Mouse (Mus musculus) liver, embryonic 14.5 days (tissue): ENCODE data around the gene Hdc. TPM values are rescaled to one million over a fixed set of nuclear protein-coding genes. Genes with fewer than 3 reads are reported as not detected.

ENCODE experiments used
- ATAC-seq: fragments of 200-750 bp; cut with Nextera tagmentation; 2 replicates; pipeline ENCODE4 v1.8.0; 2017; ENCODE audit warnings: moderate number of reproducible peaks, mild to moderate bottlenecking, moderate library complexity; ENCODE audit not compliant: insufficient read depth
- DNase-seq, 3 experiments: peaks; one replicate each; pipeline ENCODE4 v3.0.0-alpha.2; 2012 to 2013; ENCODE audit warnings: low read depth in 3 of 3, low spot score in 3 of 3
- H3K27ac ChIP-seq: fragments of 300-500 bp; sonication (generic); 2 replicates; pipeline ENCODE4 v1.5.1; 2014; ENCODE audit warnings: moderate library complexity, mild to moderate bottlenecking, control low read depth, inconsistent platforms
- H3K27me3 ChIP-seq: fragments of 300-500 bp; sonication (generic); 2 replicates; pipeline ENCODE4 v1.6.1; 2014; ENCODE audit warnings: mild to moderate bottlenecking, low read length, moderate library complexity; ENCODE audit not compliant: control insufficient read depth, insufficient read depth
- H3K36me3 ChIP-seq: fragments of 300-500 bp; sonication (generic); replicated peaks from 2 replicates; pipeline ENCODE4 v1.6.1; 2014; ENCODE audit warnings: low read depth; ENCODE audit not compliant: control insufficient read depth, insufficient read depth
- H3K4me1 ChIP-seq, 2 experiments: fragments of 200-500 bp in 1 of 2; fragments of 300-500 bp in 1 of 2; sonication (generic) in 1 of 2; replicated peaks; 2 replicates each; pipeline ENCODE4 v1.6.1; 2012 to 2014; ENCODE audit warnings: antibody characterized with exemption in 1 of 2, inconsistent platforms in 1 of 2, low read length in 1 of 2; ENCODE audit not compliant: control insufficient read depth in 2 of 2, insufficient read depth in 2 of 2
- H3K4me2 ChIP-seq: fragments of 300-500 bp; sonication (generic); 2 replicates; pipeline ENCODE4 v1.6.1; 2014; ENCODE audit warnings: low read depth, mild to moderate bottlenecking, control low read depth, moderate library complexity
- H3K4me3 ChIP-seq, 2 experiments: fragments of 200-500 bp in 1 of 2; fragments of 300-500 bp in 1 of 2; sonication (generic) in 1 of 2; 2 replicates each; pipeline ENCODE4 v1.5.1; 2012 to 2014; ENCODE audit warnings: low read depth in 2 of 2, low read length in 2 of 2, mild to moderate bottlenecking in 2 of 2, control low read depth in 1 of 2, inconsistent platforms in 1 of 2, moderate library complexity in 1 of 2; ENCODE audit not compliant: insufficient read depth in 1 of 2
- H3K9ac ChIP-seq: fragments of 300-500 bp; sonication (generic); replicated peaks from 2 replicates; pipeline ENCODE4 v1.6.1; 2014; ENCODE audit warnings: mild to moderate bottlenecking, control low read depth, moderate library complexity
- H3K9me3 ChIP-seq: fragments of 300-500 bp; sonication (generic); 2 replicates; pipeline ENCODE4 v1.6.1; 2016; ENCODE audit warnings: low read length, mixed read lengths; ENCODE audit not compliant: control insufficient read depth
- CTCF ChIP-seq: IDR thresholded peaks from 2 replicates; pipeline ENCODE4 v1.5.1; 2016; ENCODE audit warnings: antibody characterized with exemption, low read depth, control low read depth
- EP300 ChIP-seq: IDR thresholded peaks from 2 replicates; pipeline ENCODE4 v1.6.1; 2016; ENCODE audit warnings: antibody characterized with exemption, low read depth
- WGBS: fragments of 180-500 bp; shearing (Covaris S2); extraction: QIAGEN DNeasy Blood & Tissue Kit; methylation state at CpG from one replicate; pipeline ENCODE4 v1.1.7; 2014; ENCODE audit not compliant: insufficient replicate concordance; 5-methylcytosine and 5-hydroxymethylcytosine counted together
- polyA plus RNA-seq, 2 experiments: library from polyadenylated mRNA; depleted of rRNA in 1 of 2; stranded (reverse) in 1 of 2; unstranded in 1 of 2; fragments of >200 nt; fragmentation: Nextera tagmentation in 1 of 2; extraction: Ambion mirVana in 1 of 2; gene quantifications; 2 replicates each; pipeline versions ENCODE4 v1.2.1 to v1.2.3; 2012 to 2014

Hdc gene
- polyA plus RNA-seq, 2 experiments = 4.6 to 7.8 TPM

GRCm38 (mm10) chr2:126552357-126553290 lies 66.5 kb downstream of the Hdc start, which contains the start of gene Slc27a2:
Slc27a2 (plus strand) TSS chr2:126552407.
- H3K36me3 ChIP-seq = no peaks in the 10 kb centered on the region
- peaks cover 23% of the 10 kb centered on the region for H3K27me3 ChIP-seq
- ATAC-seq (peak; percentile 60), DNase-seq (peak in 1 of 3 experiments; percentile 5)
- peak within 1 kb of the TSS; percentile 38 for H3K9ac ChIP-seq
- no peaks in the 10 kb centered on the region for H3K9me3 ChIP-seq
- 1% methylated on average over 61 of the region's 61 CpGs for WGBS
- peak within 1 kb of the TSS; percentile 51 to 52 for H3K4me3 ChIP-seq
- H3K27ac ChIP-seq = no peak within 1 kb of the TSS
- peak within 1 kb of the TSS; percentile 30 for H3K4me2 ChIP-seq
- H3K4me1 ChIP-seq = peaks cover 0 to 7% of the 10 kb centered on the region in 2 experiments; a peak in 1 of 4 replicates
- TF ChIP-seq EP300 (no peak), CTCF (no peak)

GRCm38 (mm10) chr2:126551896-126552295 lies 67.2 kb downstream of the Hdc start:
- H3K9me3 ChIP-seq = no peaks in the 10 kb centered on the region
- H3K4me1 ChIP-seq = peaks cover 0 to 7% of the 10 kb centered on the region in 2 experiments; a peak in 1 of 4 replicates
- no peak overlapping the region for H3K4me2 ChIP-seq
- H3K9ac ChIP-seq = no peak overlapping the region
- DNase-seq (no peak), ATAC-seq (no peak)
- TF ChIP-seq CTCF (no peak), EP300 (no peak)
- no peak overlapping the region for H3K27ac ChIP-seq
- 7% methylated on average over 5 of the region's 5 CpGs for WGBS
- H3K4me3 ChIP-seq = no peak overlapping the region
- peaks cover 23% of the 10 kb centered on the region for H3K27me3 ChIP-seq
- H3K36me3 ChIP-seq = no peaks in the 10 kb centered on the region

GRCm38 (mm10) chr2:126551244-126551890 lies 67.7 kb downstream of the Hdc start:
- no peak for TF ChIP-seq EP300
- Histone ChIP-seq H3K36me3 (no peaks in the 10 kb centered on the region), H3K4me2 (no peak overlapping the region), H3K9ac (no peak overlapping the region), H3K27ac (no peak overlapping the region), H3K27me3 (peaks cover 23% of the 10 kb centered on the region), H3K4me1 (peaks cover 0 to 7% of the 10 kb centered on the region in 2 experiments; a peak in 1 of 4 replicates), H3K4me3 (no peak overlapping the region), H3K9me3 (no peaks in the 10 kb centered on the region)
- DNase-seq (no peak), ATAC-seq (no peak)
- WGBS = 40% methylated on average over 8 of the region's 8 CpGs

- Histone ChIP-seq H3K4me3 (no peak overlapping the region), H3K27ac (no peak overlapping the region), H3K9me3 (no peaks in the 10 kb centered on the region), H3K9ac (no peak overlapping the region), H3K4me1 (peaks cover 0 to 7% of the 10 kb centered on the region in 2 experiments; a peak in 1 of 4 replicates), H3K36me3 (no peaks in the 10 kb centered on the region), H3K4me2 (no peak overlapping the region), H3K27me3 (peaks cover 23% of the 10 kb centered on the region)
- DNase-seq (no peak), ATAC-seq (no peak)
- 55% methylated on average over 7 of the region's 7 CpGs for WGBS
- TF ChIP-seq CTCF (no peak), EP300 (no peak)
These were observed 69.4 kb downstream of the Hdc start for GRCm38 (mm10) chr2:126549681-126550080.

GRCm38 (mm10) chr2:126546392-126546791 lies 72.7 kb downstream of the Hdc start:
- Histone ChIP-seq H3K27ac (no peak overlapping the region), H3K9me3 (no peaks in the 10 kb centered on the region), H3K4me3 (no peak overlapping the region), H3K9ac (no peak overlapping the region), H3K36me3 (no peaks in the 10 kb centered on the region), H3K27me3 (no peaks in the 10 kb centered on the region), H3K4me2 (no peak overlapping the region), H3K4me1 (peaks cover 0 to 5% of the 10 kb centered on the region in 2 experiments; a peak in 1 of 4 replicates)
- ATAC-seq = no peak
- WGBS = 59% methylated on average over 3 of the region's 3 CpGs
- TF ChIP-seq CTCF = no peak
- TF ChIP-seq EP300 = no peak
- no peak for DNase-seq
